ENCODE assay signal across 15 mouse cellular contexts in the genomic region with DNA sequence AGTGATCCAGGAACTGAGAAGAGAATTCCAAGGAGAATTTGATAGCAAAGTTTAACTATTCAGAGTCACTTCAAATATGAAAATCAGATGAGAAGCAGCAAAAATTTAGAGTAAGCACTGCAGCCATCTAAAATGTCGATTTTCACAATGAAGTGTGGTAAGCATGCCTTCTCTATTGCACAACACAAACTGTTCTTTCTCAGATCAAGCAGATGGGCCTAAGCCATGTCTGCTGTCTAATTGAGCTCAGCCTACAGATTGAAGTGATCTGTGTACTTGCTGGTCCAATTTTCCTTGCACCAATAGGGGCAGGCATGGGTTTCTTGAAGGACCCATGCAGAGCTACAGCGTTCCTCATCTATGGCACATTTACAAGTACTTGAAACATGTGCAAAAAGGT.
"Had no signal": no experiment of that assay in that cellular context is flagged by ENCODE, and none has a peak within 500 bp of the region (broad histone marks: within the 10 kb centered on the region; RNA-seq: fewer than 3 reads in every experiment).

No protein-coding gene starts in this region.

- ATAC-seq: liver, embryonic 12.5 days; midbrain, embryonic 13.5 days; midbrain, embryonic 16.5 days had no signal

- DNase-seq: kidney, adult 11 months; kidney, adult 9 months; kidney, postnatal 14 days; kidney, postnatal 4 days; left cerebral cortex, postnatal 4 days; lung, adult 2 months; lung, postnatal 14 days; lung, postnatal 4 days; retina, postnatal 1 day; right cerebral cortex, postnatal 25 days; spleen, adult 18-20 months; thymus, postnatal 25 days had no signal
